Mouse (Mus musculus): ENCODE measurements at regions not wholly inside any gene's neighbourhood (a gene's known extent, or its start where the extent isn't known, plus 50 kb on each side); places are given as distances from the start of the nearest gene placed in this dataset.

- TF ChIP-seq ZNF384 (IDR thresholded peaks at IDR 0.05; ENCODE audit: low read depth, low read length) = no peak
- TF ChIP-seq HCFC1 (IDR thresholded peaks at IDR 0.05; ENCODE audit: borderline replicate concordance, insufficient read depth, low read length) = no peak
- TF ChIP-seq ZC3H11A (IDR thresholded peaks at IDR 0.05; ENCODE audit: borderline replicate concordance, low read depth, low read length) = no peak
- TF ChIP-seq CHD2 (IDR thresholded peaks at IDR 0.05; ENCODE audit: low read depth, low read length) = no peak
Observed at GRCm38 (mm10) chr4:26589081-26589869, 242.6 kb upstream of the Manea start.
